Mouse (Mus musculus) hindbrain, embryonic 11.5 days (tissue): ENCODE results near the gene Prdm1. TPM values are rescaled to one million over a fixed set of nuclear protein-coding genes. Genes with fewer than 3 reads are reported as not detected.

Experiments used
- ATAC-seq: fragments of 200-750 bp; cut with Nextera tagmentation; 2 replicates; pipeline ENCODE4 v1.8.0; 2017; ENCODE audit warnings: mild to moderate bottlenecking, moderate TSS enrichment, moderate library complexity; ENCODE audit not compliant: low FRiP score
- DNase-seq: peaks from one replicate; pipeline ENCODE4 v3.0.0-alpha.2; 2015; ENCODE audit warnings: low spot score
- H3K27ac ChIP-seq: fragments of 300-500 bp; sonication (generic); 2 replicates; pipeline ENCODE4 v1.5.1; 2014; ENCODE audit warnings: mild to moderate bottlenecking, low read depth, low read length
- H3K27me3 ChIP-seq: fragments of 300-500 bp; sonication (generic); 2 replicates; pipeline ENCODE4 v1.6.1; 2014; ENCODE audit warnings: mild to moderate bottlenecking, low read length, moderate library complexity, mixed read lengths; ENCODE audit not compliant: control insufficient read depth, insufficient read depth
- H3K36me3 ChIP-seq: fragments of 300-500 bp; sonication (generic); 2 replicates; pipeline ENCODE4 v1.6.1; 2014; ENCODE audit warnings: mild to moderate bottlenecking, low read length, moderate library complexity, mixed read lengths; ENCODE audit not compliant: control insufficient read depth, insufficient read depth
- H3K4me1 ChIP-seq: fragments of 300-500 bp; sonication (generic); replicated peaks from 2 replicates; pipeline ENCODE4 v1.6.1; 2014; ENCODE audit warnings: low read length, mixed read lengths; ENCODE audit not compliant: control insufficient read depth, insufficient read depth
- H3K4me2 ChIP-seq: fragments of 300-500 bp; sonication (generic); replicated peaks from 2 replicates; pipeline ENCODE4 v1.6.1; 2014; ENCODE audit warnings: mild to moderate bottlenecking, low read depth, low read length
- H3K4me3 ChIP-seq: fragments of 300-500 bp; sonication (generic); 2 replicates; pipeline ENCODE4 v1.5.1; 2014; ENCODE audit warnings: low read depth, low read length
- H3K9ac ChIP-seq: fragments of 300-500 bp; sonication (generic); 2 replicates; pipeline ENCODE4 v1.6.1; 2014; ENCODE audit warnings: low read depth, low read length
- H3K9me3 ChIP-seq: fragments of 300-500 bp; sonication (generic); 2 replicates; pipeline ENCODE4 v1.6.1; 2016; ENCODE audit warnings: low read length; ENCODE audit not compliant: control insufficient read depth
- WGBS: fragments of 180-500 bp; shearing (Covaris S2); extraction: QIAGEN DNeasy Blood & Tissue Kit; methylation state at CpG from one replicate; pipeline ENCODE4 v1.1.7; 2014; 5-methylcytosine and 5-hydroxymethylcytosine counted together
- polyA plus RNA-seq: library from polyadenylated mRNA; unstranded; fragments of >200 nt; fragmentation: Nextera tagmentation; extraction: Ambion mirVana; gene quantifications from 2 replicates; pipeline ENCODE4 v1.2.1, GENCODE M21; 2014

Prdm1 gene
- 0.99 and 1.3 TPM in 2 replicates for polyA plus RNA-seq

GRCm38 (mm10) chr10:44528291-44529082 lies at the start of gene Prdm1:
TSS of gene Prdm1 (minus strand) at chr10:44528501.
- peak; percentile 35; the same call in 1 of the 2 replicates for ATAC-seq
- no peaks in the 10 kb centered on the region for H3K36me3 ChIP-seq
- peaks cover 32% of the 10 kb centered on the region for H3K27me3 ChIP-seq
- peak; percentile 45 for DNase-seq
- H3K4me1 ChIP-seq = peaks cover 8% of the 10 kb centered on the region; the same call in 1 of the 2 replicates
- no peak within 1 kb of the TSS for H3K27ac ChIP-seq
- no peak within 1 kb of the TSS for H3K9ac ChIP-seq
- peak within 1 kb of the TSS; percentile 44 for H3K4me3 ChIP-seq
- WGBS = 2% methylated on average over 25 of the region's 25 CpGs
- H3K9me3 ChIP-seq = no peaks in the 10 kb centered on the region
- H3K4me2 ChIP-seq = peak within 1 kb of the TSS; percentile 83

- no peak for ATAC-seq
- H3K36me3 ChIP-seq = no peaks in the 10 kb centered on the region
- H3K27me3 ChIP-seq = no peaks in the 10 kb centered on the region
- no peaks in the 10 kb centered on the region for H3K4me1 ChIP-seq
- H3K9me3 ChIP-seq = no peaks in the 10 kb centered on the region
- H3K4me2 ChIP-seq = no peak overlapping the region
- DNase-seq = no peak
- no peak overlapping the region for H3K4me3 ChIP-seq
- 83% methylated on average over 3 of the region's 3 CpGs for WGBS
- no peak overlapping the region for H3K9ac ChIP-seq
- H3K27ac ChIP-seq = no peak overlapping the region
Measured at GRCm38 (mm10) chr10:44565971-44566370, 37.7 kb upstream of the Prdm1 start.

GRCm38 (mm10) chr10:44565109-44565508 lies 36.8 kb upstream of the Prdm1 start:
- Histone ChIP-seq H3K4me2 (no peak overlapping the region), H3K36me3 (no peaks in the 10 kb centered on the region), H3K27me3 (no peaks in the 10 kb centered on the region), H3K4me3 (no peak overlapping the region), H3K4me1 (no peaks in the 10 kb centered on the region), H3K9ac (no peak overlapping the region), H3K9me3 (no peaks in the 10 kb centered on the region), H3K27ac (no peak overlapping the region)
- DNase-seq (no peak), ATAC-seq (no peak)
- WGBS = 90% methylated on average over 2 of the region's 2 CpGs

GRCm38 (mm10) chr10:44556845-44557244 lies 28.5 kb upstream of the Prdm1 start:
- Histone ChIP-seq H3K9ac (no peak overlapping the region), H3K4me1 (no peaks in the 10 kb centered on the region), H3K4me2 (no peak overlapping the region), H3K4me3 (no peak overlapping the region), H3K9me3 (no peaks in the 10 kb centered on the region), H3K27ac (no peak overlapping the region), H3K36me3 (no peaks in the 10 kb centered on the region), H3K27me3 (no peaks in the 10 kb centered on the region)
- DNase-seq = no peak
- WGBS = 80% methylated on average over 4 of the region's 4 CpGs
- ATAC-seq = no peak

- DNase-seq = no peak
- no peak overlapping the region for H3K4me2 ChIP-seq
- H3K4me3 ChIP-seq = no peak overlapping the region
- H3K9me3 ChIP-seq = no peaks in the 10 kb centered on the region
- WGBS = 63% methylated on average over 2 of the region's 2 CpGs
- no peaks in the 10 kb centered on the region for H3K36me3 ChIP-seq
- H3K27me3 ChIP-seq = no peaks in the 10 kb centered on the region
- no peak for ATAC-seq
- no peak overlapping the region for H3K27ac ChIP-seq
- no peak overlapping the region for H3K9ac ChIP-seq
- H3K4me1 ChIP-seq = no peaks in the 10 kb centered on the region
Measured at GRCm38 (mm10) chr10:44555317-44555716, 27.0 kb upstream of the Prdm1 start.

- H3K4me2 ChIP-seq = no peak overlapping the region
Measured at GRCm38 (mm10) chr10:44553648-44554047, 25.3 kb upstream of the Prdm1 start.

GRCm38 (mm10) chr10:44539033-44539578 lies 10.8 kb upstream of the Prdm1 start:
- Histone ChIP-seq H3K4me2 (no peak overlapping the region), H3K4me1 (no peaks in the 10 kb centered on the region), H3K27ac (no peak overlapping the region), H3K36me3 (no peaks in the 10 kb centered on the region), H3K27me3 (no peaks in the 10 kb centered on the region), H3K4me3 (no peak overlapping the region), H3K9ac (no peak overlapping the region), H3K9me3 (no peaks in the 10 kb centered on the region)
- 9% methylated on average over 14 of the region's 14 CpGs for WGBS
- ATAC-seq = no peak
- DNase-seq = peak; percentile 31

More at GRCm38 (mm10) chr10:44553648-44554047, 25.3 kb upstream of the Prdm1 start:
- WGBS = 68% methylated on average over 1 of the region's 1 CpGs
- Histone ChIP-seq H3K4me3 (no peak overlapping the region), H3K27ac (no peak overlapping the region), H3K9me3 (no peaks in the 10 kb centered on the region), H3K27me3 (no peaks in the 10 kb centered on the region), H3K36me3 (no peaks in the 10 kb centered on the region), H3K9ac (no peak overlapping the region), H3K4me1 (no peaks in the 10 kb centered on the region)
- DNase-seq = no peak
- no peak for ATAC-seq

- ATAC-seq = no peak
Measured at GRCm38 (mm10) chr10:44538137-44538536, 9.8 kb upstream of the Prdm1 start.

GRCm38 (mm10) chr10:44530067-44530360 lies 1.7 kb upstream of the Prdm1 start:
- Histone ChIP-seq H3K9me3 (no peaks in the 10 kb centered on the region), H3K4me1 (peaks cover 8% of the 10 kb centered on the region; the same call in 1 of the 2 replicates), H3K36me3 (no peaks in the 10 kb centered on the region), H3K9ac (no peak overlapping the region), H3K4me2 (peak overlapping the region; percentile 83), H3K27ac (no peak overlapping the region), H3K4me3 (peak overlapping the region; percentile 44), H3K27me3 (peaks cover 30% of the 10 kb centered on the region)
- ATAC-seq (no peak), DNase-seq (no peak)
- WGBS = 4% methylated on average over 5 of the region's 5 CpGs

More at GRCm38 (mm10) chr10:44538137-44538536, 9.8 kb upstream of the Prdm1 start:
- Histone ChIP-seq H3K4me2 (no peak overlapping the region), H3K36me3 (no peaks in the 10 kb centered on the region), H3K4me3 (no peak overlapping the region), H3K9ac (no peak overlapping the region), H3K9me3 (no peaks in the 10 kb centered on the region), H3K4me1 (no peaks in the 10 kb centered on the region), H3K27me3 (no peaks in the 10 kb centered on the region), H3K27ac (no peak overlapping the region)
- 64% methylated on average over 6 of the region's 6 CpGs for WGBS
- DNase-seq = no peak
